Mouse (Mus musculus) liver, embryonic 15.5 days (tissue): Measurements from ENCODE around the gene Asic2. TPM values are rescaled to one million over a fixed set of nuclear protein-coding genes. Genes with fewer than 3 reads are reported as not detected.

Experiments
- ATAC-seq: fragments of 200-750 bp; cut with Nextera tagmentation; 2 replicates; pipeline ENCODE4 v1.8.0; 2017; ENCODE audit warnings: moderate number of reproducible peaks, mild to moderate bottlenecking, moderate library complexity; ENCODE audit not compliant: insufficient read depth
- H3K27ac ChIP-seq: fragments of 300-500 bp; sonication (generic); replicated peaks from 2 replicates; pipeline ENCODE4 v1.5.1; 2015; ENCODE audit warnings: mild to moderate bottlenecking, inconsistent platforms
- H3K27me3 ChIP-seq: fragments of 300-500 bp; sonication (generic); 2 replicates; pipeline ENCODE4 v1.6.1; 2015; ENCODE audit warnings: mild to moderate bottlenecking, inconsistent platforms
- H3K36me3 ChIP-seq: fragments of 300-500 bp; sonication (generic); replicated peaks from 2 replicates; pipeline ENCODE4 v1.6.1; 2015; ENCODE audit warnings: moderate library complexity, mild to moderate bottlenecking, inconsistent platforms
- H3K4me1 ChIP-seq: fragments of 300-500 bp; sonication (generic); replicated peaks from 2 replicates; pipeline ENCODE4 v1.6.1; 2015; ENCODE audit warnings: inconsistent platforms
- H3K4me2 ChIP-seq: fragments of 300-500 bp; sonication (generic); 2 replicates; pipeline ENCODE4 v1.6.1; 2015; ENCODE audit warnings: moderate library complexity, mild to moderate bottlenecking, inconsistent platforms
- H3K4me3 ChIP-seq: fragments of 300-500 bp; sonication (generic); replicated peaks from 2 replicates; pipeline ENCODE4 v1.5.1; 2015; ENCODE audit warnings: mild to moderate bottlenecking, inconsistent platforms
- H3K9ac ChIP-seq: fragments of 300-500 bp; sonication (generic); 2 replicates; pipeline ENCODE4 v1.6.1; 2015; ENCODE audit warnings: moderate library complexity, mild to moderate bottlenecking, inconsistent platforms
- H3K9me3 ChIP-seq: fragments of 300-500 bp; sonication (generic); replicated peaks from 2 replicates; pipeline ENCODE4 v1.6.1; 2016; ENCODE audit warnings: inconsistent platforms
- WGBS: fragments of 180-500 bp; shearing (Covaris S2); methylation state at CpG from one replicate; pipeline ENCODE4 v1.1.7; 2015; ENCODE audit warnings: mixed read lengths; ENCODE audit not compliant: insufficient replicate concordance; 5-methylcytosine and 5-hydroxymethylcytosine counted together
- polyA plus RNA-seq: library from polyadenylated mRNA; unstranded; fragments of >200 nt; fragmentation: Nextera tagmentation; extraction: Ambion mirVana; gene quantifications from 2 replicates; pipeline ENCODE4 v1.2.1, GENCODE M21; 2015

Asic2 gene
- polyA plus RNA-seq, 1 experiment from 2014 or later, result 0.03 TPM

- H3K4me2 ChIP-seq, result no peak overlapping the region
- H3K27ac ChIP-seq, result no peak overlapping the region
- WGBS, result 53% methylated on average over 25 of the region's 25 CpGs
- H3K4me3 ChIP-seq, result no peak overlapping the region
- no peaks in the 10 kb centered on the region for H3K4me1 ChIP-seq
- ATAC-seq, result no peak
- H3K36me3 ChIP-seq, result no peaks in the 10 kb centered on the region
- H3K9ac ChIP-seq, result no peak overlapping the region
- no peaks in the 10 kb centered on the region for H3K9me3 ChIP-seq
- H3K27me3 ChIP-seq, result no peaks in the 10 kb centered on the region
Measured at GRCm38 (mm10) chr11:81634360-81635350, 333.6 kb downstream of the Asic2 start.

GRCm38 (mm10) chr11:81625199-81625598 lies 343.1 kb downstream of the Asic2 start:
- ATAC-seq, result no peak
- WGBS, result 50% methylated on average over 4 of the region's 4 CpGs
- H3K4me1 ChIP-seq, result no peaks in the 10 kb centered on the region

GRCm38 (mm10) chr11:81620516-81620915 lies 347.7 kb downstream of the Asic2 start:
- no peak overlapping the region for H3K4me2 ChIP-seq
- H3K4me1 ChIP-seq, result no peaks in the 10 kb centered on the region
- no peak for ATAC-seq
- H3K36me3 ChIP-seq, result no peaks in the 10 kb centered on the region
- H3K27me3 ChIP-seq, result no peaks in the 10 kb centered on the region
- no peaks in the 10 kb centered on the region for H3K9me3 ChIP-seq
- no peak overlapping the region for H3K27ac ChIP-seq
- WGBS, result 44% methylated on average over 6 of the region's 6 CpGs
- H3K9ac ChIP-seq, result no peak overlapping the region
- no peak overlapping the region for H3K4me3 ChIP-seq

More at GRCm38 (mm10) chr11:81625199-81625598, 343.1 kb downstream of the Asic2 start:
- Histone ChIP-seq H3K27ac (no peak overlapping the region), H3K27me3 (no peaks in the 10 kb centered on the region), H3K4me3 (no peak overlapping the region), H3K4me2 (no peak overlapping the region), H3K9ac (no peak overlapping the region), H3K9me3 (no peaks in the 10 kb centered on the region), H3K36me3 (no peaks in the 10 kb centered on the region)

GRCm38 (mm10) chr11:81616437-81616836 lies 351.8 kb downstream of the Asic2 start:
- no peaks in the 10 kb centered on the region for H3K36me3 ChIP-seq
- H3K27me3 ChIP-seq, result peaks cover 22% of the 10 kb centered on the region

GRCm38 (mm10) chr11:81613869-81614620 lies 354.2 kb downstream of the Asic2 start:
- Histone ChIP-seq H3K9me3 (no peaks in the 10 kb centered on the region), H3K4me2 (no peak overlapping the region), H3K9ac (no peak overlapping the region), H3K27me3 (peaks cover 32% of the 10 kb centered on the region), H3K4me1 (no peaks in the 10 kb centered on the region), H3K36me3 (no peaks in the 10 kb centered on the region), H3K4me3 (no peak overlapping the region), H3K27ac (no peak overlapping the region)
- 20% methylated on average over 10 of the region's 10 CpGs for WGBS
- ATAC-seq, result no peak

More at GRCm38 (mm10) chr11:81616437-81616836, 351.8 kb downstream of the Asic2 start:
- no peak overlapping the region for H3K4me3 ChIP-seq
- no peak overlapping the region for H3K4me2 ChIP-seq
- WGBS, result 60% methylated on average over 8 of the region's 8 CpGs
- H3K4me1 ChIP-seq, result no peaks in the 10 kb centered on the region
- ATAC-seq, result no peak
- no peak overlapping the region for H3K27ac ChIP-seq
- no peak overlapping the region for H3K9ac ChIP-seq
- H3K9me3 ChIP-seq, result no peaks in the 10 kb centered on the region

GRCm38 (mm10) chr11:81612798-81613540 lies 355.3 kb downstream of the Asic2 start:
- no peaks in the 10 kb centered on the region for H3K36me3 ChIP-seq
- H3K9ac ChIP-seq, result no peak overlapping the region
- WGBS, result 5% methylated on average over 17 of the region's 17 CpGs
- H3K27me3 ChIP-seq, result peaks cover 32% of the 10 kb centered on the region
- no peaks in the 10 kb centered on the region for H3K9me3 ChIP-seq
- no peak for ATAC-seq
- no peak overlapping the region for H3K4me2 ChIP-seq
- H3K27ac ChIP-seq, result no peak overlapping the region
- H3K4me3 ChIP-seq, result no peak overlapping the region
- no peaks in the 10 kb centered on the region for H3K4me1 ChIP-seq

GRCm38 (mm10) chr11:81611948-81612797 lies 356.1 kb downstream of the Asic2 start:
- peaks cover 32% of the 10 kb centered on the region for H3K27me3 ChIP-seq
- no peaks in the 10 kb centered on the region for H3K9me3 ChIP-seq
- H3K4me3 ChIP-seq, result no peak overlapping the region
- H3K4me1 ChIP-seq, result no peaks in the 10 kb centered on the region
- 0 out of 2 replicates have a peak overlapping the region, but pooled peaks have one; percentile 5 for H3K4me2 ChIP-seq
- no peak overlapping the region for H3K9ac ChIP-seq
- H3K36me3 ChIP-seq, result no peaks in the 10 kb centered on the region
- 13% methylated on average over 20 of the region's 20 CpGs for WGBS
- no peak for ATAC-seq
- no peak overlapping the region for H3K27ac ChIP-seq

GRCm38 (mm10) chr11:81610506-81610905 lies 357.8 kb downstream of the Asic2 start:
- Histone ChIP-seq H3K4me2 (no peak overlapping the region), H3K4me3 (no peak overlapping the region), H3K4me1 (no peaks in the 10 kb centered on the region), H3K27me3 (peaks cover 32% of the 10 kb centered on the region), H3K9ac (no peak overlapping the region), H3K27ac (no peak overlapping the region), H3K9me3 (no peaks in the 10 kb centered on the region), H3K36me3 (no peaks in the 10 kb centered on the region)
- WGBS, result 62% methylated on average over 5 of the region's 5 CpGs
- ATAC-seq, result no peak

GRCm38 (mm10) chr11:81602971-81603370 lies 365.3 kb downstream of the Asic2 start:
- ATAC-seq, result no peak
- Histone ChIP-seq H3K4me3 (no peak overlapping the region), H3K4me2 (no peak overlapping the region), H3K27ac (no peak overlapping the region), H3K9ac (no peak overlapping the region), H3K9me3 (no peaks in the 10 kb centered on the region), H3K36me3 (no peaks in the 10 kb centered on the region), H3K27me3 (no peaks in the 10 kb centered on the region), H3K4me1 (no peaks in the 10 kb centered on the region)
- 51% methylated on average over 4 of the region's 4 CpGs for WGBS

GRCm38 (mm10) chr11:81601736-81602135 lies 366.5 kb downstream of the Asic2 start:
- 74% methylated on average over 5 of the region's 5 CpGs for WGBS

More at GRCm38 (mm10) chr11:81601736-81602135, 366.5 kb downstream of the Asic2 start:
- H3K27me3 ChIP-seq, result no peaks in the 10 kb centered on the region
- no peaks in the 10 kb centered on the region for H3K36me3 ChIP-seq
- H3K4me1 ChIP-seq, result no peaks in the 10 kb centered on the region
- no peak overlapping the region for H3K9ac ChIP-seq
- no peak overlapping the region for H3K27ac ChIP-seq
- H3K9me3 ChIP-seq, result no peaks in the 10 kb centered on the region
- no peak for ATAC-seq
- H3K4me3 ChIP-seq, result no peak overlapping the region
- H3K4me2 ChIP-seq, result no peak overlapping the region
